Mouse (Mus musculus) small intestine, adult 2 months (tissue): ENCODE results near the gene Bag3.

ENCODE experiments used
- CTCF ChIP-seq: fragments of 200-500 bp; IDR thresholded peaks from 2 replicates; pipeline ENCODE4 v1.5.1; 2012; ENCODE audit warnings: low read depth, mild to moderate bottlenecking, control low read depth, inconsistent platforms, low read length, moderate library complexity, mixed read lengths; ENCODE audit not compliant: insufficient replicate concordance, insufficient read length; ENCODE audit errors: extremely low read depth
- POLR2A ChIP-seq: fragments of 200-500 bp; IDR thresholded peaks from 2 replicates; pipeline ENCODE4 v1.6.1; 2012; ENCODE audit warnings: low read depth, mild to moderate bottlenecking, control low read depth, inconsistent platforms, low read length, moderate library complexity

DNA sequence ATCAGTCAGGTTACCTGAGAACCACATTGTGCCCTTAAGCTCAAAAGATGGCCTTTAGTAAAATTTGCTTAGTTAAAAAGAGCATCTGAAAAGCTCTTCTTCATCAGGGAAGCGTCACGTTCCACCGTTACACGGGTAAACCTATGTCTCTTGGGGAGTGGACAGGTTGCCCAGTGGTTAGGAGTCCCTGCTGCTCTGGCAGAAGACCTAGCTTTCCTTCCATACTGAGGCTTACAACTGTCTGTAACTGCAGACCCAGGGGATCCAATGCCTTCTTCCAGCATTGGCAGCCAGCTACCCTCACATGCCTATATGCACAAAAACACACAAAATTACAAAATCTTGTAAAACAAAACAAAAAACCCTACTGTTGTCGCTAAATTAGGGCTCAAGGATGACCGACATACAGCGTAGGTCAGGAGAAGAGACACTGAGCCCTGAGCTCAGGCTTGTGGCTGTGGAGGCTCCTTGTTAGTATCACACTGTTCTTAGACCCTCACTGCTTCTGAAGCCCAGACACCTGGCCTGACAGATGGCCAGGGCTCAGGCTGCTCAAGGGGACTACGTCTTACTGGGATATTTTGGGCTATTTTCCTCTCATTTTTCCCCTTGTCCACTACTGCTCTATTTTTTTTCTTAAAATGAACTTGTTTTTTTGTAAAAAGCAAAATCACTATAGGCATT, 44.3 kb downstream of the Bag3 start:
- TF ChIP-seq POLR2A (no peak), CTCF (no peak)
